Mouse (Mus musculus): ENCODE results near the gene Fcgr1.

DNA sequence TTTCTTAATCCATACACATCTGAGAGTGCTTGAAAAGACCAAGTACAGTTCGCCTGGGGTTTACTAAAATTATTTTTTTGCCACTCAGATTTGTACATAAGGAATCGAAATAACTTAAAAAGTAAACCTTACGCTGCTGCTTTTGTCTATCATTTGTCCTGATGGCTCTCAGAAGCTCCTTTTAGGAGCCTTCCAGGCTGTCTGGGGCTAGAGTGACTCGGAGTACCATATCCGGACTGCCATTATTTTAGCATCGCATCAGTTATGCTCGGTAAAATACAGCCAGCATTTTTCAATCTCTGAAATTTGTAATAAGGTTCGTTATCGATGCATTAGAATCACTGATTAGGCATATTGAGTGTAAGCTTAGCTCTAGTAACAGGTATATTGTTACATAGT is 53.0 kb downstream of the Fcgr1 start:
- TF ChIP-seq POLR2A (IDR thresholded peaks at IDR 0.05; ENCODE audit: low read depth, low read length) = no peak
- TF ChIP-seq CTCF (conservative IDR thresholded peaks at IDR 0.05; ENCODE audit: insufficient read depth, insufficient read length, low read depth, low read length) = no peak

Data from kidney, adult 2 months (tissue).